Mouse (Mus musculus) layer of hippocampus, postnatal 14 days (tissue): ENCODE data around the gene Hadhb. TPM values are rescaled to one million over a fixed set of nuclear protein-coding genes. Genes with fewer than 3 reads are reported as not detected.

Source experiments
- DNase-seq, 2 experiments: peaks; one replicate each; pipeline ENCODE4 v3.0.0; 2021 to 2022; ENCODE audit warnings: low spot score in 2 of 2, mixed read lengths in 1 of 2
- total RNA-seq, 2 experiments: library from RNA; stranded (reverse); gene quantifications; 2 replicates each; pipeline ENCODE4 v1.2.3; 2021

Hadhb gene
- total RNA-seq, 2 experiments from 2014 or later: 80.1 to 81.8 TPM

DNA sequence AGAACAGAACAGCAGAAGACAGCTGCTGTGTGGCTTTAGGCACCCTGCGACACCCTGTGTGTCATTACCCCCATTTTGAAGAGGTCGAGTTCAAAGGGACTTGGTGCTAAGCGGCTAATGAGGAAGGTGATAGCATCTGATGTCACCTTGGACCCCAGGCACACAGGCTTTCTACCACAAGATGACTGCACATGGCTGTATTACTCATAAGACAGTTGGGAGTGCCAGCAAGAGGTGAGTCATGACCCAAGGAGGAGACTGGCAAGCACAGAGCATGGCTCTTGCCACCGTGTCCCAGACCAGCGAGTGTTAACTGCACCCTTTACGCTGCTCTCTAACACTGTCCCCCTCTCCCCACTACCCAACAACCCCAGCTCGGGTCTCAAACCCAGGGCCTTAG, 28.3 kb upstream of the Hadhb start:
- DNase-seq: no peak

DNA sequence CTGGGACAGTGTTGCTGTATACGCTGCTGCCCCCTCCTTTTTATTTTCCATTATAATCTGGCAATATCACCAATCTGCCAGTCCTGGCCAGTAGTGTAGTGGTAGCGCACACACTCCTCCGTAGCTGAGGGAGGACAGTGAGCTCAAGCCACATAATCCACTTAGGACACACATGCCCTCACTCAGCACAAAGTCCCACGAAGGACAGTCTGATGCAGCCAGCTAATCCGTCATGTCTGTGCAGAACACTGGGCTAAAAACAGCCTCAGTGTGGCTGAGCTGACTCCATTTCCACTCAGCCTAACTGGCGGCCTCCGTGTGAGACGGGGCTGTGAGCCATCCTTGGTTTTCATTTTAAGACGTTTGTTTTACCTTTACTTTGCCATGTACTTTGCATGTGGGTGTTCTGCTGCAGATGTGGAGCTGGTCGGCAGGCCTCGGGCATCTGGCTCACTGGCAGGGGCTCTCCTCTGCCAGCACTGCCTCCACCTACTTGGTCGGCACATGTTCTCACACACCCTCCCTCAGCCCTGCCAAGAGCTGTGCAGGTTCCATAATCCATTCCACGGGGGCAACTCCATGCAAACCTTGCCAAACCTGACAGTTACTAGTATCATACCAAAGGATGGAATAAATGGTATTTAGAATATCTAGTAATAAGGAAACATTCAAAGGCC, 27.0 kb upstream of the Hadhb start:
- DNase-seq: no peak

DNA sequence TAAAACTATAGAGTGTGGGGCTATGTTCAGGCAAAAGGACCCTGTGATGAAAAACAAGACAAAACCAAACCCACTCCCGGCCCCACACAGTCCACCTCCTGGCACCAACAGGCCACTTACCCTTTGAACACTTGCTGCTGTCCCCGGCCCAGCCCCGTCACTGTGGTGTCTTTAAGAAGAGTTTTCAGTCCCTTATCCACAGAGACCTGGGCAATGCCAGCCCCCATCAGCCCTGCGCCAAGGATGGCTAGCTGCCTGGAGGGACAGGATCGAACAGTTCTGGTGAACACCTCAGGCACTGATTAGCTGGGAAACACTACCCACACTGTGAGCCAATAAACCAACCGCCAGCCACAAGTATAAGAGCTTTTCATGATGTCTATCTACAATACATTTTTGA, 26.4 kb upstream of the Hadhb start:
- no peak for DNase-seq

DNA sequence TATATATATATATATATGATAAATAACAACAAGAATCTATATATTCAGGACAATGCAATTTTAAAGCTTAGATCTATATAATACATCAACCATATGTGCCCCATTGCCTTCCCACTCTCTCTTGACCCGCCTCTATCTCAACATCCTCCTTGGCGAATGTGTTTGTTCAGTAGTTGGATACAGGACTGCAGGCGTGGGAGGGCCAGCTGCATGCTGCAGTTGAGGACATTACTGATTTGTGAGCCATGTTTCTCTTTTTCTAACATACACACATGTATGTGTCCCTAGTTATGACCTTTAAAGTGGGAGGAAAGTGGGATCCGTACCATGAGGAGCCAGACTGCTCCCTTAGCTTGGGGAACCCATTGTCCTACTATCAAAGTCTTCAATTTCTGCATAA, 23.8 kb upstream of the Hadhb start:
- DNase-seq: no peak

DNA sequence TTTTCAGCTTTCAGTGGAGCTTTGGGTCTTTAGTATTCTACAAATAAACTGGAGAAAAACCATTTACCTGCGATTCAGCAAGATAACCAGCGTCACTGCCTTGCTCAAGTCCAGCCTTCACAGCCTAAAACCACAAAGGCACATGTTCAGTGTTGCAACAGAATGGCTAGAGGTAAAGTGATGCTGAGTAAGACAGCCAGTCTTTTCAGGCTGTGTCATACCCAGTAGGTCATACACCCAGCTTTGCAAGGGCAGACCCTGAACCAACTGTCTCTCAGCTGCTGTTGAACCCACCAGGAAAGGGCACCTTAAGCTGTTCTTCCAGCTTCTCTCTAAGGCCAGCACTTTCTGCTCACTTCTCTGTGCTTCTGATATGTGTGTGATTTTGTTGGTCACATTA, 22.9 kb upstream of the Hadhb start:
- no peak for DNase-seq

DNA sequence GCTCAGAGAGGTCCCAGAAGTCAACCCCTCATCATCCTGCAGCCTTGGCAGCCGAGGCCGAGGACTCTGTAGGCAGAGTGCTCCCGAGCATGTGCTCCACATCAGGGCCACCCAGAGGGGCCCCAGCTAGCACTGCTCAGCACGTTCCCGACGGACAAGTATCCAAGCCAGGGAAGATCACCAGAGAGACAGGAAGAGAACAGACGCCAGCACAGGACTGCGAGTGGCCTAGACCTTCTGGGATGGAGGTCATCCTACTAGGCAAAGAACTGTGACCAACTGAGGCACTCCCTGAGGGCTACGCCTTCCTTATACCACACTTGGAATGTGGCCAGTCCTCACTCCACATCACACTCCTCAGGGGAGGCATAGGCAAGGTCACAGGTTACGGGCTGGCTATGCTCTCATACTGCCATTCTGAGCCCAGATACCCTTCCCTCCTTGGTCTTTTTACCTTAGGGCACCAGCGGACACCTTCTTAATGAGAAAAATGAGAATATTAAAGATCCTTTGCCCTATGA, 19.3 kb upstream of the Hadhb start:
- DNase-seq: no peak

DNA sequence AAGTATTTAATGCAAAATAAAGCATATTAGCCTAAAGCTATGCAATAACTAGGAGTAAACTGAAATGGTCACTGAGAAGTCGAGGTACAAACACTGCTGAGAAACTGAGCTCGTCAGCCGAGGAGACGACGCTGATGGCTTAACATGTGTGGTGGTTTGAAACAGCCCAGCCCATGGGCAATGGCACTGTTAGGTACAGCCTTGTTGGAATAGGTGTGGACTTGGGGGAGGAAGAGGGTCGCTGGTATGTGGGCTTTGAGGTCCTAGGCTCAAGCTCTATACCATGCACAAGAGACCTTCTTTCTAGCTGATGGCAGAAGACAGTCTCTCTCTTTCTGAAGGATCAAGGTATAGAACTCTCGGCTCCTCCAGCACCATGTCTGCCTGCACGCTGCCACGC, 17.8 kb upstream of the Hadhb start:
- no peak for DNase-seq

DNA sequence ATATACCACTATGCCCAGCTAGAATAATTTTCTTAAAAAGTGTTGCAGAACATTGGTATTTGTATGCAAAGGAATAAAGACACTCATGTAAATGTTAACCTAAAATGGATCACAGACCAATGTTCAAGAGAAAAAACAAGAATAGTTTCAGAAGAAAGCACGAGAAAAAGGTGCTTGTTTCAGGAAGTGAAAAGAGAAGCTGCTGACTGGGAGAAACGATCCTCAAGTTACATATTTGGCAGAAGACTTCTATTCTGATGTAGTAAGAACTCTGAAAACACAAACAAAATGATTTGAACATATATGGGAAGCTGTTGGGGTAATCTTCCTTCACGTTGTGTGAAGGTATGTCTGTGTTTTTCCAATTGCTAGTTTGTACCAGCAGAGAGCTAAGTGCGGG, 16.9 kb upstream of the Hadhb start:
- no peak for DNase-seq

DNA sequence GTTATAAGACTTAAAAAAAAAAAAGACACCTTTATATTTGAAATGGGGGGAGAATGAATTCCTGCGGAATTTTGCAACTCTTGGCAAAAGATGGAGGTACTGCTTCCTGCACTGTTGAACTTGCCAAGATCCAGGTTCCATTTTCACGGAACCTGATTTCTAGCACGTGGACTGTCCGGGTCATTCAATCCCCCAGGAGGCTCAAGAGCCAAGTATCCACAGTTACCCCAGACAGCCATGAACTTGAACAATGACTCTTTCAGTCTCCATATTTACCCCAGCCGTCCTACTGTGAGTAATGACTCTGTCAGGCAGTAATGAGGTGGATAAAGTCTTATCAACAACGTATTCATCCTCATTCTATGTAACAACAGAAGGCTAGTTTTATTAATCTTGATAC, 8.5 kb upstream of the Hadhb start:
- no peak for DNase-seq

DNA sequence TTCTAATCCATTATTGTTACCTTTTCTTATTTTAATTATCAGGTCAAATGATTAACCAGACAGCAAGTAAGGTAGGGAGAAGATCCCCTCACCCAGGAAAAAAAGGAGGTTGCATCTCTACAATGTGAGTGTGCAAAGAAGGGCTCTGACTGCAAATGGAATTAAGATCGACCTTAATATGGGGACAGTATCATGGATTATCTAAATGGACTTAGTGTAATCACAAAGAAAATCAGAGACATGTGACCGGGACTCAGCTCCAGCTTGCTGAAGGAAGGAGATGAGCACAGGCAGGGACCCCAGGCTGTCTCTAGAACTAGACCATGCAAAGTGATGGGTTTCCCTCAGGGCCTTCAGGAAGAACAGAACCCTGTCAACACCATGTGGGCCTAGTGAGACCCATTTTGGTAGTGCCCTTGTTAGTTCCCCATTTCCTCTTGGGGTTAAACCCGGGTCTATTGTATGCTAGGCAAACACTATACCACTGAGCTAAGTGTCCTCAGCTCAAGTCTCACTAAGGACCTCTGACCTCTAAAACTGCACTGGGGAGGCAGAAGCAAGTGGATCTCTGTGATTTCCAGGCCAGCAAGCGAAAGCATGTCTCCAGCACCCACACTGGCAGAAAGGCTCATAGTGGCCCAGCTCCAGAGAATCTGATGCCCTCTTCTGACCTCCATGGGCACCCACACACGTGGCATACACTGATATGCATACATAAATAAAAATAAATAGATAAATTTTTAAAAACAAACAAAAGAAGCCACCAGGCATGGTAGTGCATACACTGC, 6.7 kb upstream of the Hadhb start:
- DNase-seq: no peak

DNA sequence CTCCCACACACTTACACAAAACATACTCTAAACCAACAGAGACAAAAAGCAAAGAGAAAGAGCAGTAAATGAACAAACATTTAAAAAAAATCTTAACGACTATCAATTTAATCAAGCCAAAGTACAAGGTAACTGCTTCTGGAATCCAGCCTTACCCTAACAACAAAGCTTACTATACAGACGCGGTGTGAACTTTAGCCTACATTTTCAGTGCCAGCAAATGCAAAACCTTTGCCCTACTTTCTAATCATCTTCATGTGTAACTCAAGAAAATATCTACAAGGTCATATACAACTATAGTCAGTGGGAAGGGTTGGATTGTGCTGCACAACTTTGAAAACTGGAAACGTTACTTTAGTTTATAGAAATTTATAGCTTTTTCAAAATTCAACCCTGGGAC, 3.0 kb upstream of the Hadhb start:
- DNase-seq: no peak

DNA sequence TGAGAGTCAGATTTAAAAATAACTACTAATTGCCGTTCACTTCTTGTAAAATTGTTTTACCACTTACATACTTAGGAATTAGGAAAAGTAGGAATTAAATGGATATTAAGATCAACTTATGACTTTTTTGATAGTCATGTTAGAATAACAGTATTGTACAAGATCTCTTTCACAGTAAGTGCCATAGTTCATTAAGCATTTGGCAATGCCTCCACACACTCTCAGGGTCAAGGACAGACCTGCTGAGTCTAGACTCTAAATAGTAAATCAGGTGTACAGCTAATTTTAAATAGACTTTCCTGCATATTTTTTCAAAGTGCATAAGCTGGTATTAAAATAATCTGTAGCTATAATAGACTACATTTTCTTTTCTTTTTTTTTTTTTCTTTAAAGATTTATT, 2.6 kb upstream of the Hadhb start:
- DNase-seq: no peak

DNA sequence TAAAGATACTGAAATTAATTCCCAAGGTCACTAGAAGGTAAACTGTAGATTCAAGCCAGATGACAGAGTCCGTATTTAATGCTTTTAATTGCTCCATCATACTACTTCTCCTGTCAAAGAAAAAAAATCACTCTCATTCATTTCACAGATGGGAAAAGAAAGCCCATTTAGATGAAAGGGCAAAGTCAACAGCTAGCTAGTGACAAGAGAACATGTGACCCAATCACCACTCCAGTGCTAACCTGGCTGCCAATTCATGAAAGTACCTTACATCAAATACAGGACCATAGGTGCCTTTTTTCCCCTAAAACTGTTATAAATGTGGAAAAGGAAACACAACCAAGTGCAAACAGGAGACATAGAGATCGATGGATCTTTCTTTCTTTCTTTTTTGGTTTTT, 1.8 kb upstream of the Hadhb start:
- DNase-seq: no peak

DNA sequence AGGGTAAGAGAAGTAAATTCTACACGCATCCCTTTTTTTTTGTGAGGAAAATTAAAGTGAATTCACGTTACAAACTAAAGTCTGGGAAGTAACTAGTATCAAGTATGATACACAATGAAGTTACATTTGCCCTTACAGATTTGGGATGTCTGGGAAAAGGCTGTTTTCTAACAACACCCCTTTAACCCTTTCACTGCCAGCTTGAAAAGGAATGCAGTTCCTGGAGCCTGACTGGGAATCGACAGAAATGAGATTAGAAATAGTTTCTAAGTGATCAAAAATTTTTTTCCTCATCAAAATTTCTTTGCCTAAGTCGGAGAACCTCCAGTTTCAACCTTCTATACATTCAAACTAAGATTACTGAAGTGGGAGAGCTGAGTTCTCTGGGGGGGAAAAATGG, 1.0 kb upstream of the Hadhb start:
- peak in 1 of 2 experiments; percentile 24 for DNase-seq

DNA sequence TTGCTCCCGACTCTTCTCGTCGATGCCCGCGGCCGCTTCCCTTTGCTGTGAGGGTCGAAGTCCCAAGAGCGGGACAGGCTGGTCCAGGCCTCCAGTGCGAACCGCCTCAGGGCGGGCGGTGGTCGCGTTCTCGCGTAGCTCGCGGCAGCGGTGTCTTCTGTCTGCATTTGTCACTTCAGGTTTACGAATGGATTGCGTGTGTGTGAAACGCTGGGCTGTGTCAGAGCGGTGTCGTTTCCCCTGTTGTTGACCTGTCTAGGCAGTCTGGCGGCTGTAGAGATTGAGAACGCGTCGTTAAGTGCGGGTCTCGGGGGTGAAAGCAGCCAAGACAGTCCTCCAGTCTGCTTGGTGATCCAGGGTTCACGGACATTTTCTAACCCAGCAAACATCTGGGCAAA, 346 bp downstream of the Hadhb start:
- DNase-seq: no peak

DNA sequence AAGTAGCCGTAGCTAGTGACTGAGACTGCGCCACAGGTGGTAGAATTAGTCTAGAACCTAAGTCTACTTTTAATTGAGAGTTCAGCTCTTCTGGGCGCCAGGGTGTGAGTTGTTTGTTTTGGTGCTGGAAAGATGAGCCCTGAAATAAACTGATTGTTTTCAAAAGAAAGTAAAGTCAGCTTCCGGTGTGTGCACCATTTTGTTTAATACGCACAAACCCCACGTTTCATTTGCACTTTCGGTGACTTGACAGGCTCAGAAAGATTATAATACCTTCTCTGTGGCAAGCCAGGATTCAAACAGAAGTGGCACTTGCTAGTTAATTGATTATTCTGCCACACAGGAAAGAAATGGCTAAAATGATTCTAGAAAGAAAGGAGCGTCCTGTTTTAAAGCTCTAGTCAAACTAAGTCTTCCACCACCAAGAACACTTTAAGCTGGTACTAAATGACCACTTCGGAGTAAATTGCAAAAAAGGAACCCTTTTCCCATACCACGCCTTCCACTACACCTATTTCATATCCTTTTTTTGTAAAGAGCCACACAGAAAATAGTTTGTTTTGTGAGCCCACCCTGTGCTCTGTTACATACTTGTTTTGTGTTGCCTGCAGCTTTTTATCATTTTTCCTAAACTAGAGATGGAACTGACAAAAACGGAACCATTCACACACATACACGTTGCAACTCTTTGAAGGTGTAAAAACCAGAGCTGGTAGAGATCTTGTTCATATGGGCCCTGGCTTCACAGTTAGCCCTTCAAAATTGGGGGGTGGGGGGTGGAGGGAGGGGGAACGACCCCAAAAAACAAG, 977 bp downstream of the Hadhb start:
- DNase-seq: no peak

DNA sequence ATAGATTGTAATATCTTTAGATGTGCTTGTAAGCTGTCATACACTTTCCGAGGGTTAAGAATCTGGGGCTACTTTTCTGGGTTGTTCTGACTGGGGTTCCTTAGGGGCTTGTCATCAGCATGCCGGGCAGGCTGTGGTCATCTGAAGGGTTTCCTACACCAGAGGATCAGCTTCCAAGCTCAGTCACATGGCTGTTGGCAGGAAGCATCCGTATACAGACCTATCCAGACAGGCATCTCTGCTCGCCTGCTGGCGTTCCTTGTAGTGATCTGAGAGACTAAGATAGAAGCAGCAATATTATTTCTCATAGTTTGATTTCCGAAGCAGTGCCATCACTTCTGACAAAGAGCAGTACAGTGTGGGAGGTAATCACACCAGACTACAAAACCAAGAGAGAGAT, 4.6 kb downstream of the Hadhb start:
- DNase-seq: no peak

DNA sequence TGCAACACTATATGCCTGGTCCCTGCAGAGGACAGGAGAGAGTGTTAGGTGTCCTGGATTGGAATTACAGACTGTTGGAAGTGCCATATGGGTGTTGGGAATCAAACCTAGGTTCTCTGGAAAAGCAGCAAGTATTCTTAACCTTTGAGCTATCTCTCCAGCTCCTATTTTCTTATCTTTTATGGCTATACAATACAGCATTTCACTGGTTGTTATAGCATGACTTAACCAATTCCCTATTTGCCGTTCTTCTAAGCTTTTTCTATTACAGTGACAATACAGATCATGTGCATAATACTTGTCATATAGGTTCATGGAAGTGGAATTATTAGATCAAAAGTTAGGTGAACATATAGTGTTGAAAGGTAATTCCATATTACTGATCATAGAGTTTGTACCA, 6.8 kb downstream of the Hadhb start:
- DNase-seq: no peak

DNA sequence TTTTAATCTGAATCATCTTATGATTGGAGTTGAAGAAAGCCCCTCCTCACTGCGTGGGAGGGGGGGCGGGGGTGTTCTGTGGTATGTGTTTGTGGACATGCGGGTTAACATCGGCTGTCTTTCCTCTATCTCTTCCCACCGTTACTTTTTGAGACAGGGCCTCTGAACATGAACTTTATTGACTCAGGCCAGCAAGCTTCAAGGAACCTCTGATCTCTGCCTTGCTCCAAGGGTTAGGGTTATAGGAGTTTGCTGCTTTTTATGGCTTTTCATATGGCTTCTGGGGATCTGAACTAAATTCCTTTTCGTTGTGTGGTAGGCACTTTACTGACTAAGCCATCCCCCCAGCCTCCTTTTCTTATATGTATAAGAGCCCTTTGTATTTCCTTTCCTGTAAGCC, 7.3 kb downstream of the Hadhb start:
- DNase-seq: no peak

DNA sequence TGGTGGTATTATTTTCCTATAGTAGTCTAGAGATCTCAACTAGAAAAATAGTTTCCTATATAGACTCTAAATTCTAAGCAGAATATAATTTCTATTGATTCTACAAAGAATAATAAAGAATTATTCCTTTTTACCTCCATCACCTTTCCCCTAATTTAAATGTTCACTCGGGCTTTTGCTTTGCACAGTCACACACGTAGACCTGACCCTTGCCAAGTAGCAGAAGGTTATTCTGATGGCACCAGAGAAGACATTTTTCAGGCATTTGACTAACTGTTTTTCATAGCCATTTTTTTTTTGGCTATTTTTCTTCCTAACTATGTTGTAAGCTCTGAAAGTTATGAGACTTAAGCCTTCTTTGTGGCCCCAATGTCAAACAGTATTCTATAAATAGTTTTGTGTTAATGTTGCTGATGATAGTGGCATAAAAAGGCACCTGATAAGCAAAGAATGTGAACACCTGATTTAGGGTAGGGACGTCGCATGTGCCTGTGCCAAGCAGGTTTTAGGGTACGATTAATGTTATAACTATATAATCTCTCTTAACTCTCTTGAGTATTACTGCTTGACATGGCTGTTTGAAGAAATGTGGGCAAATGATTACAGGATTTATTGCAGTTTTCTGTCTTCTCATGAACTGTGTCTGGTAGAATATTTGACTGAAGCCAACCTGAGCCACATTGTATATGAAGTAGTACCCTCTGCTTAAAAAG, 10.3 kb downstream of the Hadhb start:
- DNase-seq: no peak

DNA sequence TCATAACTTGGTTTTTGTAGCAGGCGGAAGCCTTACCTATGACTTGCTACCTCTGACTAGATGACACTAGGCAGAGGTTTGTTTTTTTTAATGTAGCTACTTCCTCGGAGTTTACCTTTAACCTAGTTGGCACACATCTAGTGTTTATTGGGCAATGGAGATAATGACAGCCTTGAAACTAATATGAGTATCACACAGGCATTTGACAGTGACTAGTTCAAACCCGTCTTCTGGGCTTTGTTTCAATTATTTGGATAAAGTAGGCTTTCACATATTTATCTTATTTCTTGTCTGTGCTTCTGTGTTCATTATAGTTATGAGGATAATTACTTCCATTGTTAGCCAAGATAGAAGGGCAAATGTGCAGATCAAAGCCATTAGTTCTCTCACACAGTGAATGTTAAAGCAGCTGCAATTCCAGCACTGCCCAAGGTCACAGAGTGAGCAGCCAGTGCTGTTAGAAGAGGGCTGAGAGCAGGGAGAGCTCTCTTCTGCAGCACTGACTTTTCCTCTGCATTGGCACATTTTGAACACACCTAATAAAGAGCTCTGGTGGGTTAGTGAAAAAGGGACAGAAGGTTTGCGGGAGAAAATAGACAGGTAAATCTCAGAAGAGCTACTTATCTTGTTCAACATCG, 15.4 kb downstream of the Hadhb start:
- DNase-seq: no peak
